Mouse (Mus musculus): ENCODE measurements around the gene Pde10a. TPM values are rescaled to one million over a fixed set of nuclear protein-coding genes. Genes with fewer than 3 reads are reported as not detected.

Gene Pde10a
- polyA plus RNA-seq, 1 experiment from 2014 or later = 1.4 TPM

GRCm38 (mm10) chr17:8812228-8812865 is 287.2 kb downstream of the Pde10a start:
- no peaks in the 10 kb centered on the region for H3K4me1 ChIP-seq (ENCODE audit: control insufficient read depth, insufficient read depth, low read length)
- 48% methylated on average over 12 of the region's 12 CpGs for WGBS
- ATAC-seq (ENCODE audit: insufficient number of reproducible peaks, insufficient read depth, low FRiP score, low read depth) = no peak
- H3K9ac ChIP-seq (replicated peaks; ENCODE audit: low read depth, low read length) = no peak overlapping the region
- H3K4me2 ChIP-seq (replicated peaks; ENCODE audit: low read depth, low read length) = no peak overlapping the region
- no peak overlapping the region for H3K27ac ChIP-seq (ENCODE audit: low read length)
- no peaks in the 10 kb centered on the region for H3K27me3 ChIP-seq (ENCODE audit: control insufficient read depth, insufficient read depth, low read length)
- no peak overlapping the region for H3K4me3 ChIP-seq (ENCODE audit: low read depth, low read length)
- H3K9me3 ChIP-seq (ENCODE audit: control insufficient read depth, low read depth, low read length) = no peaks in the 10 kb centered on the region
- H3K36me3 ChIP-seq (ENCODE audit: control insufficient read depth, insufficient read depth, low read length) = no peaks in the 10 kb centered on the region

GRCm38 (mm10) chr17:8813773-8814491 is 288.8 kb downstream of the Pde10a start:
- no peaks in the 10 kb centered on the region for H3K36me3 ChIP-seq (ENCODE audit: control insufficient read depth, insufficient read depth, low read length)
- H3K4me1 ChIP-seq (ENCODE audit: control insufficient read depth, insufficient read depth, low read length) = no peaks in the 10 kb centered on the region
- no peak overlapping the region for H3K4me2 ChIP-seq (replicated peaks; ENCODE audit: low read depth, low read length)
- no peak overlapping the region for H3K27ac ChIP-seq (ENCODE audit: low read length)
- no peak overlapping the region for H3K4me3 ChIP-seq (ENCODE audit: low read depth, low read length)
- H3K9me3 ChIP-seq (ENCODE audit: control insufficient read depth, low read depth, low read length) = no peaks in the 10 kb centered on the region
- no peaks in the 10 kb centered on the region for H3K27me3 ChIP-seq (ENCODE audit: control insufficient read depth, insufficient read depth, low read length)
- 89% methylated on average over 3 of the region's 3 CpGs for WGBS
- ATAC-seq (ENCODE audit: insufficient number of reproducible peaks, insufficient read depth, low FRiP score, low read depth) = no peak
- H3K9ac ChIP-seq (replicated peaks; ENCODE audit: low read depth, low read length) = no peak overlapping the region

GRCm38 (mm10) chr17:8815376-8815775 is 290.2 kb downstream of the Pde10a start:
- H3K36me3 ChIP-seq (ENCODE audit: control insufficient read depth, insufficient read depth, low read length) = no peaks in the 10 kb centered on the region
- ATAC-seq (ENCODE audit: insufficient number of reproducible peaks, insufficient read depth, low FRiP score, low read depth) = no peak
- H3K27me3 ChIP-seq (ENCODE audit: control insufficient read depth, insufficient read depth, low read length) = no peaks in the 10 kb centered on the region
- no peaks in the 10 kb centered on the region for H3K9me3 ChIP-seq (ENCODE audit: control insufficient read depth, low read depth, low read length)
- no peak overlapping the region for H3K27ac ChIP-seq (ENCODE audit: low read length)
- WGBS = 89% methylated on average over 3 of the region's 3 CpGs
- H3K4me1 ChIP-seq (ENCODE audit: control insufficient read depth, insufficient read depth, low read length) = no peaks in the 10 kb centered on the region
- H3K4me2 ChIP-seq (replicated peaks; ENCODE audit: low read depth, low read length) = no peak overlapping the region
- H3K9ac ChIP-seq (replicated peaks; ENCODE audit: low read depth, low read length) = no peak overlapping the region
- no peak overlapping the region for H3K4me3 ChIP-seq (ENCODE audit: low read depth, low read length)

GRCm38 (mm10) chr17:8815864-8816263 is 290.7 kb downstream of the Pde10a start:
- Histone ChIP-seq H3K27me3 (ENCODE audit: control insufficient read depth, insufficient read depth, low read length) (no peaks in the 10 kb centered on the region), H3K4me2 (replicated peaks; ENCODE audit: low read depth, low read length) (no peak overlapping the region), H3K9ac (replicated peaks; ENCODE audit: low read depth, low read length) (no peak overlapping the region), H3K4me3 (ENCODE audit: low read depth, low read length) (no peak overlapping the region), H3K27ac (ENCODE audit: low read length) (no peak overlapping the region), H3K4me1 (ENCODE audit: control insufficient read depth, insufficient read depth, low read length) (no peaks in the 10 kb centered on the region), H3K36me3 (ENCODE audit: control insufficient read depth, insufficient read depth, low read length) (no peaks in the 10 kb centered on the region), H3K9me3 (ENCODE audit: control insufficient read depth, low read depth, low read length) (no peaks in the 10 kb centered on the region)
- WGBS = 70% methylated on average over 5 of the region's 5 CpGs
- ATAC-seq (ENCODE audit: insufficient number of reproducible peaks, insufficient read depth, low FRiP score, low read depth) = no peak

- WGBS = 74% methylated on average over 13 of the region's 13 CpGs
- H3K36me3 ChIP-seq (ENCODE audit: control insufficient read depth, insufficient read depth, low read length) = no peaks in the 10 kb centered on the region
- H3K4me1 ChIP-seq (ENCODE audit: control insufficient read depth, insufficient read depth, low read length) = no peaks in the 10 kb centered on the region
- ATAC-seq (ENCODE audit: insufficient number of reproducible peaks, insufficient read depth, low FRiP score, low read depth) = no peak
- no peak overlapping the region for H3K4me2 ChIP-seq (replicated peaks; ENCODE audit: low read depth, low read length)
- H3K4me3 ChIP-seq (ENCODE audit: low read depth, low read length) = no peak overlapping the region
- H3K9me3 ChIP-seq (ENCODE audit: control insufficient read depth, low read depth, low read length) = no peaks in the 10 kb centered on the region
- H3K9ac ChIP-seq (replicated peaks; ENCODE audit: low read depth, low read length) = no peak overlapping the region
- no peak overlapping the region for H3K27ac ChIP-seq (ENCODE audit: low read length)
- no peaks in the 10 kb centered on the region for H3K27me3 ChIP-seq (ENCODE audit: control insufficient read depth, insufficient read depth, low read length)
Measured at GRCm38 (mm10) chr17:8818675-8819074, 293.5 kb downstream of the Pde10a start.

GRCm38 (mm10) chr17:8823548-8823947 is 298.4 kb downstream of the Pde10a start:
- H3K27ac ChIP-seq (ENCODE audit: low read length) = no peak overlapping the region
- H3K27me3 ChIP-seq (ENCODE audit: control insufficient read depth, insufficient read depth, low read length) = no peaks in the 10 kb centered on the region
- H3K4me2 ChIP-seq (replicated peaks; ENCODE audit: low read depth, low read length) = no peak overlapping the region
- H3K9me3 ChIP-seq (ENCODE audit: control insufficient read depth, low read depth, low read length) = no peaks in the 10 kb centered on the region
- no peaks in the 10 kb centered on the region for H3K4me1 ChIP-seq (ENCODE audit: control insufficient read depth, insufficient read depth, low read length)
- H3K4me3 ChIP-seq (ENCODE audit: low read depth, low read length) = no peak overlapping the region
- H3K9ac ChIP-seq (replicated peaks; ENCODE audit: low read depth, low read length) = no peak overlapping the region
- no peaks in the 10 kb centered on the region for H3K36me3 ChIP-seq (ENCODE audit: control insufficient read depth, insufficient read depth, low read length)
- no peak for ATAC-seq (ENCODE audit: insufficient number of reproducible peaks, insufficient read depth, low FRiP score, low read depth)
- WGBS = 72% methylated on average over 7 of the region's 7 CpGs

- no peak overlapping the region for H3K4me3 ChIP-seq (ENCODE audit: low read depth, low read length)
- no peaks in the 10 kb centered on the region for H3K27me3 ChIP-seq (ENCODE audit: control insufficient read depth, insufficient read depth, low read length)
- H3K4me1 ChIP-seq (ENCODE audit: control insufficient read depth, insufficient read depth, low read length) = no peaks in the 10 kb centered on the region
- WGBS = 82% methylated on average over 9 of the region's 9 CpGs
- H3K4me2 ChIP-seq (replicated peaks; ENCODE audit: low read depth, low read length) = no peak overlapping the region
- H3K27ac ChIP-seq (ENCODE audit: low read length) = no peak overlapping the region
- H3K36me3 ChIP-seq (ENCODE audit: control insufficient read depth, insufficient read depth, low read length) = no peaks in the 10 kb centered on the region
- no peak overlapping the region for H3K9ac ChIP-seq (replicated peaks; ENCODE audit: low read depth, low read length)
- ATAC-seq (ENCODE audit: insufficient number of reproducible peaks, insufficient read depth, low FRiP score, low read depth) = no peak
- H3K9me3 ChIP-seq (ENCODE audit: control insufficient read depth, low read depth, low read length) = no peaks in the 10 kb centered on the region
Measured at GRCm38 (mm10) chr17:8827204-8827603, 302.0 kb downstream of the Pde10a start.

GRCm38 (mm10) chr17:8831001-8831400 is 305.8 kb downstream of the Pde10a start:
- no peak overlapping the region for H3K4me2 ChIP-seq (replicated peaks; ENCODE audit: low read depth, low read length)
- H3K4me3 ChIP-seq (ENCODE audit: low read depth, low read length) = no peak overlapping the region
- no peak overlapping the region for H3K27ac ChIP-seq (ENCODE audit: low read length)
- no peaks in the 10 kb centered on the region for H3K4me1 ChIP-seq (ENCODE audit: control insufficient read depth, insufficient read depth, low read length)
- H3K27me3 ChIP-seq (ENCODE audit: control insufficient read depth, insufficient read depth, low read length) = no peaks in the 10 kb centered on the region
- H3K9ac ChIP-seq (replicated peaks; ENCODE audit: low read depth, low read length) = no peak overlapping the region
- ATAC-seq (ENCODE audit: insufficient number of reproducible peaks, insufficient read depth, low FRiP score, low read depth) = no peak
- no peaks in the 10 kb centered on the region for H3K36me3 ChIP-seq (ENCODE audit: control insufficient read depth, insufficient read depth, low read length)
- H3K9me3 ChIP-seq (ENCODE audit: control insufficient read depth, low read depth, low read length) = no peaks in the 10 kb centered on the region
- WGBS = 84% methylated on average over 5 of the region's 5 CpGs

Measured in stomach, embryonic 14.5 days (tissue).